Mouse (Mus musculus) mesoderm, embryonic 11.5 days (tissue): ENCODE measurements around the gene Tbc1d13.

ENCODE experiments used
- DNase-seq: peaks from one replicate; pipeline ENCODE4 v3.0.0-alpha.2; 2012; ENCODE audit warnings: low read depth, low spot score

The Tbc1d13 gene

GRCm38 (mm10) chr2:30133613-30134377 lies at the start of gene Tbc1d13:
Tbc1d13 (plus strand) TSS chr2:30133746.
- peak; percentile 95 for DNase-seq

DNA sequence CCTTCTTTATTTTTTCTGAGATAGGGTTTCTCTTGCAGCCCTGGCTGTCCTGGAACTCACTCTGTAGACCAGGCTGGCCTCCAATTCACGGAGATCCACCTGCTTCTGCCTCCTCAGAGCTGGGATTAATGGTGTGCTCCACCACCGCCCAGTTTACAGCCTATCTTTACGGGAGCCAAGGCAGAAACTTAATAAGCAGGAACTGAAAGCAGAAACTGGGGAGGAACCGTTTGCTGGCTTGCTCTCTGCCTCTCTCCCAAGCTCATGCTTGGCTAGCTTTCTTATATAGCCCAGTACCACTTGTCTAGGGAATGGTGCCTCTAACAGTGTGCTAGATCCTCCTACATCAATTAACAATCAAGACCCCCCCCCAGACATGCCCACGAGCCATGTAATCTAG lies 49.4 kb upstream of the Tbc1d13 start:
- DNase-seq: no peak

DNA sequence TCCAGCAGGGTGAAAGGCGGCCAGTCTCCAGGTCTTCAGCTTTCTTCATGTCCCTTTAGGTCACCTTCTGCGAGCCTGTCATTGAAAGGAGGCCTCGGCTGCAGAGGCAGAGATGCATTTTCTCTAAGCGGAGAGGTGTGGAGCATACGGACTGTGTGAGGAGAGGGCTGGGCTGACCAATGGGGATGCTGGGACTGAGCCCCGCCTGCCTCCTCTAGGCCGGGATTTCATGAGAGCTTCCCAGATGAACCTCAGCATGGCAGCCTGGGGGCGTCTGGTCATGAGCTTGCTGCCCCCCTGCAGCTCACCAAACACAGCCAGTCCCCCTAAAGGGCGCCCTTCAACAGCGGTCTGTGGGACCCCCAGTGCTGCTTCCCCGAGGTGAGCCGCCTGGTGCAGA lies 48.9 kb upstream of the Tbc1d13 start:
- DNase-seq: no peak

DNA sequence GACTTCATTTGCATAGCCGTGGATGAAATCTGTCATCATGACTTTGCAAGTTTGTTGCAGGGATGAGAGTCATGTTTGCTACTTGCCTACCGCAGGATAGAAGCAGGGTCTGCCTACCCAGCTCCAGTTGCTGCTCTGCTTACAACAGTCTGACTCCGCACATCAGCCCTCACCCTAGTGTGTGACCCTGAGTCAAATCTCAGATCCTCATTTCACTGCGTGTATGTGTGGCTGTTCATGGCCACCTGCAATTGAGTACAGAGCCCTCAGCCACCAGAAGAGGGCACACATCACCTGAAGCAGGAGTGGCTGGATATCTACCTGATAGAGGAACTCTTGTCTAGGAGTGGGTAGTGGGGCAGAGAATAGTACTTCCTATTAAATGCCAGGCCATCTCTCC lies 46.2 kb upstream of the Tbc1d13 start:
- DNase-seq: no peak

DNA sequence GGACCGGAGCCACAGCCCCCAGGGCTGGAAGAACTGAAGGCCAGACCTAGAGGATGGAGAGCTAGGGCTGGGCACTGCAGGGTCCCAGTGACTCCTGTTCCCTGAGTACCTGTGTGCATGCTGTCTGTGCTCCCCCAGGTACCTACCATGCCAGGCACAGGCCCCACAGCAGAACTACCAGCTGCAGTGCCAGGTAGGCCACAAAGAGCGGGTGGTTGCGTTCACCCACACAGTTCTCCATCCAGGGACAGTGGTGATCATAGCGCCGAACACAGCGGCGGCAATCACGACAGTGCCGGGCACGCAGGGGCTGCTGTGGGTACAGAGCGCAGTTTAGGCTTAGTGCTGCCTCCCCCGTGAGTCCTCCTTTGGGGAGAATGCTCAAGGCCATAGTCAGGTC lies 42.0 kb upstream of the Tbc1d13 start:
- no peak for DNase-seq

GRCm38 (mm10) chr2:30092280-30092918 lies 41.1 kb upstream of the Tbc1d13 start:
- DNase-seq: no peak

- peak; percentile 96 for DNase-seq
Observed at GRCm38 (mm10) chr2:30093471-30094207, 39.9 kb upstream of the Tbc1d13 start, which contains the start of gene Zdhhc12. Zdhhc12 (minus strand) TSS chr2:30093648.

GRCm38 (mm10) chr2:30094208-30094588 lies 39.3 kb upstream of the Tbc1d13 start:
- DNase-seq: no peak

DNA sequence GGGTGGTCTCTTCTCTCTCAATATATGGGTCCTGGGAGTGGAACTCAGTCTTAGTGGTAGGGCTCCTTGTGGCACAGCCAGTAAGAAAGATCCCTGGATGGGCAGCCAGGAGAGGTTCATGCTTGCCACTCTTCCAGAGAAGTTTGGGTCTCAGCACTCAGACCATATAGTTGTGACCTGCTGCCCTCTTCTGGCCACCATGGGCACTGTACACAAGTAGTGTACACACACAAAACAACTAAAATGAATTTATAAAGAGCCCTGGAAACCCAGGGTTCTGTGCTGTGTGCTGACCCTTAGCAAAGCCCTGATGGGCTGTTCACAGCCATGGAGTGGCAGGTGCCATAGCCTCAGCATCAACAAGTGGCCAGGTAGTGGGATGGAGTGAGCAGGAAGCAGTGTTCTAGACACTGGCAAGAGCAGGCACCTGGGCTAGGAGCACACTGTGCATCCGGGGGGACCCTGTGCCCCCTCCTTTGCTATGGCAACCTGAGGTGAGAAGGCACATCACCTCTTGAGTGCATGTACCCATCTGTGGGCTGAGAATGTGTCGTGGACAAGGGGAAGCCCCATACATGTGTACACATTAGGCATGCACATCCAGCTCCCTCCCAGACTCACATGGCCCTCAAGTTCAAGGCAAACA lies 37.5 kb upstream of the Tbc1d13 start:
- DNase-seq: peak; percentile 63

DNA sequence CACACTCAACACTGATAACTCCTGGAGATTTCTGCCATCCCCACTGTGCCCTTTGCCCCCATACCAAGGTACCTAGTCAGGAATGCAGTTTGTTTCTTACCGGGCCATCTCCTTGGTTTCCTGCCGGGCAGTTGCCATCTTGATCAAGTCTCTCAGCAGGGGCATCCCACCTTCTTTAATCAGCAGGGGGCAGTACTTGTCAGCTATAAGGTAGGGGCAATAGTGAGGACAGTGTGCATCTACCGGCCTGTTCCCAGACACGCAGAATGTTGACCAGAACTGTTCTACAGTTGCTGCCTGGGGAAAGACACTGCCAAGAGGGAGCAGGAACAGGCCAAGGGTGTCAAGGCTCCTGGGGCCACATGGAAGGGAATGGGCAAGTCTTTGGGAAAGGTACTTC lies 33.3 kb upstream of the Tbc1d13 start:
- DNase-seq: no peak

DNA sequence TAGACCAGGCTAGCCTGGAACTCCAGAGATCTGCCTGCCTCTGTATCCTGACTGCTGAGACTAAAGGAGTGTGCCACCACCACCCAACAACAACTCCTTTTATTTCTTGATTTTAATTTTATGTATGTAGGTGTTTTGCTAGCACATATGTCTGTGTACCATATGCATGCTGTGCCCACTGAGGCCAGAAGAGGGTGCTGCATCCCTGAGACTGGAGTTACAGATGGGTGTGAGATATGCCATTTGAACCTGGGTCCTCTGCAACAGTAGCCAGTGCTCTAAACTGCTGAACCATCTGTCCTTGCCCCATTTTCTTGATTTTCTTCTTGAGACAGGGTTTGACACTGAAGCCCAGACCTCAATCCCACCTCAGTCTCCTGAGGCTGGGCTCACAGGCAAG lies 27.2 kb upstream of the Tbc1d13 start:
- peak; percentile 41 for DNase-seq

DNA sequence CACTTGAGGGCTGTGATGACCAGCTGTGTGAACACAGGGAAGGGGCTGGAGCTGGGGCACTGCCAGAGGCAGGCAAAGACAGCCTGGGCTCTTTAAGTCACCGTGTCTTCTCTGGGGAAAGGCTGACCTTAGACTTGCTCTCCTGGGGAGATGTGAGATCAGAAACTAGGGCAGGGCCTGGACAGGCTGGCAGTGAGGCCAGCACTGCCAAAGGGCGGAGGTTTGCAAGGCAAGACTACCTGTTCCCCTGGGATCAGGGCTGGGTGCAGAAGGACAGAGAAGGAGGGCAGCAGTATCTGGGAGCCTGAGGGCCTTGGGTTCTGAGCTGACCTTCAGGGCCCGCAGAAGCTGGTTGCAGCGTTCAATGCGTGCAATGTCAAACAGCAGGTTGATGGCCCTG lies 25.9 kb upstream of the Tbc1d13 start:
- no peak for DNase-seq

DNA sequence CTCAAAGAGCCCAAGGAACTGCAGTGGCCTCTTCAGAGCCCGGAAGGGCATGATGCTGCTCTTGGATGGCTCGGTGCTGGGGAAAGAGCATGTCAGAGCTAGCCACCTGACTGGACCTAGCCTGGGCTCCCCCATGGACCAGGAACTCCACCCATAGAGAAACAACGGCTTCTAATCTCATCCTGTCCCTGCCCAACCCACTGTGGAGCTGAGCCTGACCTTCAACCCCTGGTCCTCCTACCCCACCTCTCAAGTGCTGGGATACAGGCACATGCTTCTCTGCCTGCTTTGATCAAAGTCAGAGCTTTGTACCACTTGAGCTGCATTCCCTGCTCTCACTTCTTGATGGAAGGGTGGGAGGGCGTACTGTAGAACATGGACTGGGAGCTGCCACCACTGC lies 25.3 kb upstream of the Tbc1d13 start:
- no peak for DNase-seq

DNA sequence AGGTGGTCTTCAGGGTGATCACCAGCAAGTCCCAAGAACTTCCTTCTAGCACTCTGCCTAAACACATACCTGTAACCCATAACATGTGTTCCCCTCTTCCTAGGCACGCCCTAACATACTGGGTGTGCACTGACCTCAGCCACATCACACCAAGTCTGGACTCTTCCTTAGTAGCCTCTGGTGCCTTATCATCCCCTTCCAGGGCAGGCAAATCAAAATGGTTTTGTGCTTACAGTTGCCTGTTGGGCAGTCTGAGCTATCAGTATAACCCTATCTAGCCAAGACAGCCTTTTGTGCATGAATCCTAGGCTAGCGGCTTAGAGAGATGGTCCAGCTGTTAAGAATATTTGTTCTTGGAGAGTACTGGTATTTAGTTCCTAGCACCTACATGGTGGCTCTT lies 22.0 kb upstream of the Tbc1d13 start:
- no peak for DNase-seq

- DNase-seq: no peak
Observed at GRCm38 (mm10) chr2:30112564-30112963, 21.0 kb upstream of the Tbc1d13 start.

DNA sequence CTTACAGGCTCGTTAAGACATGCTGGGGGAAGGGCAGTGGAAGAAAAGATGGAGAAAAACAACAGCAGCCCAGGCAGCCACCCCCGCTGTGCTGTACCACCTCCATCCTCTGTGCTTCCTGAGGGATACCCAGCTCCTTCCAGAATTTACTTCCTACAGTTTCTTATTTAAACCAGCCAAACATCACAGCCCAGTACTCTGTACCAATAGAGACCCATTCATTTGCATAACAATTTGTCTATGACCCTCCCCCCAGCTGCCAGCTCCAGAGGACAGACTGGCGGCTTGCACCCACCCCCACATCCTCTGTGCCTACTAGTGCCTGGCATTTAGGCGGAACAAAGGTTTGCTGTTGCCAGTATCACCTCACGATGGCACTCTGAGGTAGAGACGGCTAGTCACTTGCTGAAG lies 13.9 kb upstream of the Tbc1d13 start:
- no peak for DNase-seq

DNA sequence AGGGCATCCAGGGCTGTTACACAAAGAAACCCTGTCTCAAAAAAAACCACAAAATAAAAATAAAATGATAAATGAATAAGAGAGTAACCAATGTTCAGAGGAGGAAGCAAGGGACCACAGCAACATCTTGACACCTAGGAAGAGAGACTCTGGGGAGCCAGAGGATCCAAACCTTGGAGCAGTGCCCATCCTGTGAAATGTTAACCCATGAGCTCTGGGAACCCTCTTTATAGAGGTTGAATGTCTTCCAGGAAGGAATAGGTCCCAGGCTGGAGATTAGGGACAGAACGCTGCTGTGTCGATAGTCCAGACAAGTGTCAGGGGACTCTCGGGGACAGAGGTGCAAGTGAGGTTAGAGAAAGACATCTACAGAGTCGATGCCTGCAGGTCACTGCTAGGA lies 13.3 kb upstream of the Tbc1d13 start:
- no peak for DNase-seq

DNA sequence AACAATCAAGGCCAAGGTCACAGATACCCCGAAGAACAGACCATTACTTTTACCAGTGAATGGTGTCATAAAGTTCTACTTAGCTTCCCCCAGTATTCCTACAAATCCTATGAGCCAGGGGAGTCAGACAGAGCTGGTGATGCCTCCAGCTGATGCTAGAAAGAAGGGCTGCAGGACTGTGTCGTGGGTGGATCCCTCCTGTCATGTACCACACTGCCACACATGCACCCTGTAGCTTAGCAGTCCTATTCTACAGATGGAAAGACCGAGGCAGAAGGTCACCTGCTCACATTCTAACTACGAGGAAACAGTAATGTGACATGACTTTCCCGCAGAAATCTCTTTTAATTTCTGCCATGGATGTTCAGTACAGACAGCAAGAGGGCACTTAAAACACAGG lies 10.8 kb upstream of the Tbc1d13 start:
- no peak for DNase-seq

DNA sequence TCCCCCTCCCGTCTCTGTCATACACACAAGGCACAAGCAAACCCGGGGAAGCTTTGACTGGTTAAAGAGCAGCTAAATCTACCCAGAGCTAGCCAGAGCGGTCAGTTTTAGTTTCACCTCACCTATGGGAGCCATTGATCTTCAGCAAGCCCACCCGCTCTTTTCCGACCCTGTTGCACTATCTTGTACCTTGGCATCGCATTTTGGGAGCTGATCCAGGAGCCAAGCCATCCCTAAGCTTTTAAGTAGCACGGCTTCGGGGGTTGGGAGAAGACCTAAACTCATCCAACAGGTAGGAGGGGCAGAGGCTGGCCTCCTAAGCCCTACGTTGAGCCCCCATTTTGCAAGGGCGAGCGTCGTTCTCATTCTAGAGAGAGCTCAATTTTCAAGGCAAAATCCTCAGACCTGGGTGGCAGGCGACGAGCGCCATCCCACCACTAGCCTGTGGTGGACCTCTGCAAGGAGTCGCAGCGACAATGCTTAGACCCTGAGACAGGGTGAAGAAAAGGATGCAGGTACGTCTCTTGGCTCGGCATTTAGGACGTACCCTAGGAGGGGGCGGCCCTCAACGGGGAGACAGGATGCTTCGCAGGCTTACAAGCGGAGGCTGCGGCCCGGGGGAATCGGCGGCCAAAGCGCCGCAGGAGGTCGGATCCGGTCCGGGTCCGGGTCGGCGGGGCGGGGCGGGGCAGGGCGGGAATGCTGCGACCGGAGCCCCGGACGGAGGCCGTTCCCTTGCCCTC lies 9.6 kb upstream of the Tbc1d13 start:
- DNase-seq: no peak

DNA sequence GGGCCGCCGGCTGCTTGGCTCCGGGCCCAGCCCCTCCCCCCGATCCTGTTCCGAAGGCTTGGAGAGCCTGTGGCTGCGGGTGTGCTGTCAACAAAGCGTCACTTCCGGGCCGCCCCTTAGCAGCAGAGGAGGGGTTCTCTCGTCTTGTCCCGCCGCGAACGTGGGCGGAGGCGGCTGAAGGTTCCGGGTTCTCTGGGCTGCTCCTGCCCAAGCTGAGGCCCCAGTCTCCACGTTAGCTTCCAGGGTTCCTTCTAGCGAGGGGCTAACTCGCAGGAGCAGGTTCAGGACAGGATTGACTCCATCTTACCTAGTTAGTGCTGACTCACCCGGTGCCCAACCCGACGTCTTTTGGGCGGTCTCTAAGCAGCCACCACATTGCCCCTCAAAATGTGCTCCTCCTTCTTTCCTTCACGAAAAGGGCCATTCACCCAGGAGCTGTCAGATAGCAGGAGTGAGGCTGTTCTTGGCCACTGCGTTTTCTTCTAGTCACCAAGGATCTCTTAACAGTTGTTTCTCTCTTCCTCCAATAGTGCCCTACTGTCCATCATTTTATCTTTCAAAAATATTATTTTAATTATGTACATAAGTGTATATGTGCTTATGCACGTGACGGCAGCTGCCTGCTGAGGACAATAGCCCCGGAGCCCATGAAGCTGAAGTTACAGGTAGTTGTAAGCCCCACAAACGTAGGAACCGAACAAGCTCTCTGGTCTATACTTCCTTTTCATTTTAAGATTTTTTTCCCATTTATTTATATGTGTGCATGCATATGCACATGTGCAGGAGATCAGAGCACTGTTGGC lies 8.9 kb upstream of the Tbc1d13 start, which contains the start of gene Zer1:
Gene Zer1, minus strand, starts transcription at position 114 of the 803 bp plus-strand sequence.
- DNase-seq: peak; percentile 90
